Mouse (Mus musculus): Measurements from ENCODE around the gene Fuz. TPM values are rescaled to one million over a fixed set of nuclear protein-coding genes. Genes with fewer than 3 reads are reported as not detected.
"Not testable (repeated sequence)": the region's sequence is repeated elsewhere in the genome, so short reads cannot be mapped to it uniquely, and the experiment has no call there.

Gene Fuz
- polyA plus RNA-seq, 1 experiment: 2.6 TPM

GRCm38 (mm10) chr7:44866276-44867009, 29.4 kb upstream of the Fuz start:
- Histone ChIP-seq H3K9me3 (ENCODE audit: control insufficient read depth, low read length) (no peaks in the 10 kb centered on the region), H3K4me1 (ENCODE audit: control insufficient read depth) (peaks cover 67% of the 10 kb centered on the region), H3K27me3 (ENCODE audit: control insufficient read depth) (peaks cover 3% of the 10 kb centered on the region; the same call in 1 of the 2 replicates), H3K4me3 (replicated peaks) (no peak overlapping the region), H3K36me3 (ENCODE audit: control insufficient read depth) (peaks cover 49% of the 10 kb centered on the region)
- TF ChIP-seq GATA1 (IDR thresholded peaks at IDR 0.05; ENCODE audit: low read length) (no peak), TAL1 (IDR thresholded peaks at IDR 0.05; ENCODE audit: low read length) (no peak)

GRCm38 (mm10) chr7:44867010-44867702, 28.7 kb upstream of the Fuz start:
- no peak overlapping the region for H3K4me3 ChIP-seq (replicated peaks)
- peaks cover 66% of the 10 kb centered on the region for H3K4me1 ChIP-seq (ENCODE audit: control insufficient read depth)
- peaks cover 42% of the 10 kb centered on the region for H3K36me3 ChIP-seq (ENCODE audit: control insufficient read depth)
- H3K9me3 ChIP-seq (ENCODE audit: control insufficient read depth, low read length): no peaks in the 10 kb centered on the region
- no peak for TF ChIP-seq GATA1 (IDR thresholded peaks at IDR 0.05; ENCODE audit: low read length)
- no peak for TF ChIP-seq TAL1 (IDR thresholded peaks at IDR 0.05; ENCODE audit: low read length)
- peaks cover 3% of the 10 kb centered on the region; the same call in 1 of the 2 replicates for H3K27me3 ChIP-seq (ENCODE audit: control insufficient read depth)

DNA sequence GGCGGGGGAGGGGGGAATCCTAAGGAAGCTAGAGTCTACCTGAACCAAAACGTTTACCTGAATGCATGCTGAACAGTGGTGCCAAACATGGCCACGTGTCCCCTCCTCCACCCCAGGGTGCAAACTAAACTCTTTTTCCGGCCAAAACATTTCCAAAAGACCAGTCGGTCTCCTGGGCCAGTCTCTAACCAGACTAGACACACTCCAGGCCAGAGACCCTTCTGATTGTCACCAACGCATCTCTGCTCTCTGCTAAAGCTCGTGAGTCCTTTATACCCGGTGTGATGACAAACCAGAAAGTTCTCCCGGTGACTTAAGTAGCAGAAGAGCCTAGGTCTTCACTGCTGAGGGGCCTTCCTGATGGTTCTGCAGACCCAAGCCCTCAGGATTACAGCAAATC, 28.1 kb upstream of the Fuz start:
- H3K36me3 ChIP-seq (ENCODE audit: control insufficient read depth): peaks cover 35% of the 10 kb centered on the region
- H3K4me1 ChIP-seq (ENCODE audit: control insufficient read depth): peaks cover 66% of the 10 kb centered on the region
- peak overlapping the region; percentile 77 for H3K4me3 ChIP-seq (replicated peaks)

DNA sequence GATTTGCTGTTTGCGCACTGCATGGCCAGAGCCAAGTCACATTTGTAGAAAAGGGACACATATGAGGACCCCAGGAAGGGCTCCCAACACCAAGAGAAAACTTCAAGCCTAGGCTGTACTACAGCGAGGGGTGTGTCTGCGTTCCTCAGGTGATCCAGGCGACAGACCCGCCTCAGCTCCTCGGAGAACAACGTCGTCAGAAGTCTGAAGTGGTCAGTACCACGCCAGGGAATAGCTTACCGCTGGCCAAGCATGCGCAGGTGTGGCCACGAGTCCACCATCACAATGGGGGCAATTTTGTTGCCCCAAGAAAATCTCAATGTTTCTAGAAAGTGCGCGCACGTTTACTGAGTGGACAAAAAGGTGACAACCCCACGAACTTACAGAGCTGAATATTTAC, 27.4 kb upstream of the Fuz start:
- TF ChIP-seq TAL1 (IDR thresholded peaks at IDR 0.05; ENCODE audit: low read length) (no peak), GATA1 (IDR thresholded peaks at IDR 0.05; ENCODE audit: low read length) (no peak)
- Histone ChIP-seq H3K4me1 (ENCODE audit: control insufficient read depth) (peaks cover 63% of the 10 kb centered on the region), H3K36me3 (ENCODE audit: control insufficient read depth) (peaks cover 29% of the 10 kb centered on the region), H3K9me3 (ENCODE audit: control insufficient read depth, low read length) (no peaks in the 10 kb centered on the region), H3K4me3 (replicated peaks) (peak overlapping the region; percentile 77), H3K27me3 (ENCODE audit: control insufficient read depth) (peaks cover 3% of the 10 kb centered on the region; the same call in 1 of the 2 replicates)

More for the DNA sequence above, 28.1 kb upstream of the Fuz start:
- peaks cover 3% of the 10 kb centered on the region; the same call in 1 of the 2 replicates for H3K27me3 ChIP-seq (ENCODE audit: control insufficient read depth)
- no peak for TF ChIP-seq TAL1 (IDR thresholded peaks at IDR 0.05; ENCODE audit: low read length)
- no peak for TF ChIP-seq GATA1 (IDR thresholded peaks at IDR 0.05; ENCODE audit: low read length)
- H3K9me3 ChIP-seq (ENCODE audit: control insufficient read depth, low read length): no peaks in the 10 kb centered on the region

DNA sequence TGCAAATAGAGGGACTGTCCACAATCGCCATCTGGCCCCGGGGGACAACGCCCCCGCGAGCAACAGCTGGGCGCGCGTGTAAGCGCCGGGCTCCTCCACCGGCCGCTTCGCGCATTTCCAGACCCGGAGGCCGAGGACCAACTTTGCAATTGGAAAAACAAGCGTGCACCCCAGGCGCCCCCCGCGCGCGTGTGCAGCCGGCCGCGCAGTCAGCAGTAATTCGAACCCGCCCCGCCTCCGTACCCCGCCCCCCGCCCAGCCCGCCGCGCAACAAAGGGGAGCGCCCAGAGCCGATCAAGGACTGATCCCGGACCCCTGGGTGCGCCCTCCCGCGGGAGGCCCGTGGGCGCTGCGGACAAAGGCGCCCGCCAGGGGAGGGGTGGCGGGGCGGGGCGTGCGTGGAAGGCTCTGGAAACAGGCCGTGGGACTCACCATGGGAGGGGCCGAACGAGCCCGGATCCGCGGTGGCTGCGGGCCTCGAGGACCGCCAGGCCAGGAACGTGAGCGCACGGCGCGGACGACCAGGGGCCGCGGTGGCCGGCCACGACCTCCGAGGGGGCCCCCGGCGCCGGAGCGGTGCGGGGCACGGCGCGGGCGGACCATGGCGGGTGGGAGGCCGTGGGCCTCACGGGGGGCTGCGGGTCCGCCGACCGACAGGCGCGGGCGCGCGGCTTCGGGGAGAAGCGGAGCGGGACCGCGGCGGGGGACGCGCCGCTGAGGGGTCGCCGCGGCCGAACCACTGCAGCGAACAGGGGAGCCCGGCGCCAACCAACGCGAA, 26.8 kb upstream of the Fuz start:
- Histone ChIP-seq H3K27me3 (ENCODE audit: control insufficient read depth) (peaks cover 3% of the 10 kb centered on the region; the same call in 1 of the 2 replicates), H3K4me1 (ENCODE audit: control insufficient read depth) (peaks cover 64% of the 10 kb centered on the region), H3K9me3 (ENCODE audit: control insufficient read depth, low read length) (no peaks in the 10 kb centered on the region), H3K4me3 (replicated peaks) (peak overlapping the region; percentile 77), H3K36me3 (ENCODE audit: control insufficient read depth) (peaks cover 22% of the 10 kb centered on the region)
- no peak for TF ChIP-seq GATA1 (IDR thresholded peaks at IDR 0.05; ENCODE audit: low read length)
- no peak for TF ChIP-seq TAL1 (IDR thresholded peaks at IDR 0.05; ENCODE audit: low read length)

- peaks cover 3% of the 10 kb centered on the region; the same call in 1 of the 2 replicates for H3K27me3 ChIP-seq (ENCODE audit: control insufficient read depth)
- H3K9me3 ChIP-seq (ENCODE audit: control insufficient read depth, low read length): no peaks in the 10 kb centered on the region
- TF ChIP-seq TAL1 (IDR thresholded peaks at IDR 0.05; ENCODE audit: low read length) (no peak), GATA1 (IDR thresholded peaks at IDR 0.05; ENCODE audit: low read length) (no peak)
- peaks cover 14% of the 10 kb centered on the region for H3K36me3 ChIP-seq (ENCODE audit: control insufficient read depth)
- peak within 1 kb of the TSS; percentile 77 for H3K4me3 ChIP-seq (replicated peaks)
- peaks cover 60% of the 10 kb centered on the region for H3K4me1 ChIP-seq (ENCODE audit: control insufficient read depth)
These were observed 26.0 kb upstream of the Fuz start, which contains the start of gene Ptov1 for GRCm38 (mm10) chr7:44869697-44870528. TSS of gene Ptov1 (minus strand) at chr7:44869788.

- Histone ChIP-seq H3K4me1 (ENCODE audit: control insufficient read depth) (peaks cover 57% of the 10 kb centered on the region), H3K4me3 (replicated peaks) (no peak overlapping the region), H3K36me3 (ENCODE audit: control insufficient read depth) (peaks cover 7% of the 10 kb centered on the region), H3K27me3 (ENCODE audit: control insufficient read depth) (peaks cover 3% of the 10 kb centered on the region; the same call in 1 of the 2 replicates), H3K9me3 (ENCODE audit: control insufficient read depth, low read length) (no peaks in the 10 kb centered on the region)
- no peak for TF ChIP-seq TAL1 (IDR thresholded peaks at IDR 0.05; ENCODE audit: low read length)
- TF ChIP-seq GATA1 (IDR thresholded peaks at IDR 0.05; ENCODE audit: low read length): no peak
These were observed 25.3 kb upstream of the Fuz start for GRCm38 (mm10) chr7:44870614-44871013.

- H3K9me3 ChIP-seq (ENCODE audit: control insufficient read depth, low read length): no peaks in the 10 kb centered on the region
- TF ChIP-seq GATA1 (IDR thresholded peaks at IDR 0.05; ENCODE audit: low read length) (no peak), TAL1 (IDR thresholded peaks at IDR 0.05; ENCODE audit: low read length) (no peak)
- no peak overlapping the region for H3K4me3 ChIP-seq (replicated peaks)
- H3K36me3 ChIP-seq (ENCODE audit: control insufficient read depth): peaks cover 3% of the 10 kb centered on the region
- H3K4me1 ChIP-seq (ENCODE audit: control insufficient read depth): peaks cover 53% of the 10 kb centered on the region
- peaks cover 3% of the 10 kb centered on the region; the same call in 1 of the 2 replicates for H3K27me3 ChIP-seq (ENCODE audit: control insufficient read depth)
These were observed 24.7 kb upstream of the Fuz start for GRCm38 (mm10) chr7:44871181-44871580.

DNA sequence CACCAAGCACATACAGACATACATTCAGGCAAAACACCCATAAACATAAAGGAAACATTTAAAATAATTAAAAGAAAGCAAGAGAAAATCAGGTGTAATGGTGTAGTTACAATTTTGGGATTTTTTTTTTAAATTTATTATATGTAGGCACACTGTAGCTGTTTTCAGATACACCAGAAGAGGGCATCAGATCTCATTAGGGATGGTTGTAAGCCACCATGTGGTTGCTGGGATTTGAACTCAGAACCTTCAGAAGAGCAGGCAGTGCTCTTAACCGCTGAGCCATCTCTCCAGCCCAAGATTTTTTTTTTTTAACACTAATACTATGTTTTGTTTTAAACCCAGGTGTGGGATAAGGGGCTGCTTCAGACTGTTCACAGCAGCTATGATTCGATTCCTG, 24.1 kb upstream of the Fuz start:
- H3K36me3 ChIP-seq (ENCODE audit: control insufficient read depth); H3K4me3 ChIP-seq (replicated peaks); H3K27me3 ChIP-seq (ENCODE audit: control insufficient read depth); H3K9me3 ChIP-seq (ENCODE audit: control insufficient read depth, low read length): not testable (repeated sequence)
- peaks cover 47% of the 10 kb centered on the region for H3K4me1 ChIP-seq (ENCODE audit: control insufficient read depth)
